Mouse (Mus musculus) lung, postnatal 4 days (tissue): ENCODE measurements around the gene Arhgef2.

ENCODE experiments used
- DNase-seq, 2 experiments: peaks; one replicate each; pipeline ENCODE4 v3.0.0; 2021

The Arhgef2 gene

GRCm38 (mm10) chr3:88646426-88646995 is 40.7 kb downstream of the Arhgef2 start:
- no peak for DNase-seq

DNA sequence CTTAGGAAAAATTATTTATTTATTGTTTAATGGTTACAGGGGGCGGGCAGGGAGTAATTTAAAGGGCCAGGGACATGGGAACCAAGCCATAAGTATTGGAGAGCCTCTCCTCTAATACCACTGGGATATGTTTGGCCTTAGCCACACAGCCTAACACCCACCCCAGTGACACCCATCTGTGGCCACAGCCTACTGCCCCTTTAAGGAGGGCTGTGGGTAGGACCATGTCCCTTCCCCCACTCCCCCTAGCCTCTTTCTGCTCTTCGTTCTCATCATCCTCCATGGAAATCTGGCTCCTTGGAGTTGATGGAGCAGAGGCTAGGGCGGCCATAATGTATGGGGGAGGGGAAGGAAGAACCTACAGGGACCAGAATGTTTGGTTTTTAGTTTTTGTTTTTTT is 41.3 kb downstream of the Arhgef2 start:
- DNase-seq: no peak

- no peak for DNase-seq
These were observed 42.1 kb downstream of the Arhgef2 start for GRCm38 (mm10) chr3:88647779-88648413.

DNA sequence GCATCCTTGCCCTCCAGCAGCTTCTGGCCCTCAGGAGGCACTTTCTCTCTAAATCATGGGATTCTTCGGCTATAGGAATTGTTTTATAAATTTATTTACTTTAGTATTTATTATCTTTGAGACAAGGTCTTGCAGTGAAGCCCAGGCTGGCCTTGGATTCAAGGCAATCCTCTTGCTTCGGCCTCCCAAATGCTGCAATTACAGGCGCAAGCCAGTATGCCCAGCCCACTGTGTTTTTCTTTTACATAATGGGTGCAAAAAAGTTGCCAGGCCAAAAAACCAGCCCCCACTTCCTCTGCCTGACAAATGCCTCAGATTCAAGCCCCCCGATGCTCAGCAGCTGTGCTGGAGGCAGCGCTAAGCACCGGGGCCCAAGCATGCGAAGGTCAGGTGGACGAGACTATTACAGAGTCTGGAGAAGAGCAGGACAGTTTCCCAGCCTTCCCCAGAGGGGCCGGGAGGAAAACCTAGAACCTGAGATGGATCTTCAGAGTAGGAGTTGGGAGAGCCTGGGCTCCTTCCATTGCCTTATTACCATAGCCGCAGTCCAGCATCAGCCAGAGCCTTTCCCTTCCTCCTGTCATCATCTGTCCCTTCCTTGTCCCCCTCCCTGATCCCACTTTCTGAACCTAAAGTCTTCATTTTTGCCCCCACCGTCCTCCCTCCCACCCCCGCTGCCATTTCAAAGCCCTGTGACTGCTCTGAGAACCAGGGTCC is 42.8 kb downstream of the Arhgef2 start:
- no peak for DNase-seq

DNA sequence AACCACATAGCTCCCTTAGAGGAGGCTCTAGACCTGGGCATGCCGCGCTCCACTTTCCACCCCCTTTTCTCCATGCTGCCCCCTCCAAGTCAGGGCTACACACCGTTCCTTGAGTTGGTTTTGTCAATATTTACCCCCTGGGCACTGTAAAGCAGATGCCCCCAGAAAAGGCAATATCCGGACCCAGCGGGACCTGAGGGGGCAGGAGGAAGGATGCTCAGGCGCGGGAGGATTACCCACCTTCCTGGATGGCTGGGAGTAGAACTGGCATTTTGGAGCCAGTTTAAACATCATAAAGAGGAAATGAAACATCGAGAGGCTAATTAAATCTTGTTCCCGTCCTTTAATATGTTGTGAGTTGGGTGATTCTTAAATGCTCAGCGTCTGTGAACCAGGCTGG is 43.4 kb downstream of the Arhgef2 start:
- no peak for DNase-seq

GRCm38 (mm10) chr3:88649967-88650366 is 44.2 kb downstream of the Arhgef2 start:
- DNase-seq: no peak

DNA sequence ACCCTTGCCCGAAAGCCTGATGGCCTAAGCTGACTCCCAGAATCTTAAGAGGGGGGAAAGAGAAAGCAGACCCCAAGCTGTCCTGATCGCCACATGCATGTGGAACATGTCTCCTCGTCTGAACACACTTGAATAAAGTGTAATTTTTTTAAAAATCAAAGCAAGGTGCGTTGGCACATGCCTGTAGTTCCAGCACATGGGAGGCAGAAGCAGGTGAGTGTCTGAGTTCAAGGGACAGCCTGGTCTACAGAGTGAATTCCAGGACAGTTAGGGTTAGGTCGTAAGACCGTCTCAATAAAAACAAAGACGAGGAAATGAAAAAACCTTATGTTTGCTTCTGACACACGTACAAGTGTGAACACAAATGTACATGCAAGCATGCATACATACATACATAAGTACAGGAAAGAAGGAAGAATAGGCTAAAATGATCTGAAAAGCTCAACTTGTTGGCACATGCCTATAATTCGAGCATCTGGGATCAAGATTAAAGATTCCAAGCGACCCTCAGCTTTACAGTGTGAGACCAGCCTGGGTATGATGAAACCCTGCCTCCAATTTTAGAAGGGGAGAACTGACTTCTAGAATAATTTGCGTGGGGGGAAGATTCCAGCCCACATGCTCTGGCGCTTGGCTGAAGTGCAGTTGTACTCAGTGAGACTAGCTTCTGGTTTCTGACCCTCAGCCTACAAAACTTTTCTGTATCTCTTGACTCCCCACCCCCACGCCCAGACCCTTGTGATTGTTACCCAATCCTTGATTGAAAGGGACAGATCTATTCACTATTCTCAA is 45.1 kb downstream of the Arhgef2 start:
- DNase-seq: no peak

DNA sequence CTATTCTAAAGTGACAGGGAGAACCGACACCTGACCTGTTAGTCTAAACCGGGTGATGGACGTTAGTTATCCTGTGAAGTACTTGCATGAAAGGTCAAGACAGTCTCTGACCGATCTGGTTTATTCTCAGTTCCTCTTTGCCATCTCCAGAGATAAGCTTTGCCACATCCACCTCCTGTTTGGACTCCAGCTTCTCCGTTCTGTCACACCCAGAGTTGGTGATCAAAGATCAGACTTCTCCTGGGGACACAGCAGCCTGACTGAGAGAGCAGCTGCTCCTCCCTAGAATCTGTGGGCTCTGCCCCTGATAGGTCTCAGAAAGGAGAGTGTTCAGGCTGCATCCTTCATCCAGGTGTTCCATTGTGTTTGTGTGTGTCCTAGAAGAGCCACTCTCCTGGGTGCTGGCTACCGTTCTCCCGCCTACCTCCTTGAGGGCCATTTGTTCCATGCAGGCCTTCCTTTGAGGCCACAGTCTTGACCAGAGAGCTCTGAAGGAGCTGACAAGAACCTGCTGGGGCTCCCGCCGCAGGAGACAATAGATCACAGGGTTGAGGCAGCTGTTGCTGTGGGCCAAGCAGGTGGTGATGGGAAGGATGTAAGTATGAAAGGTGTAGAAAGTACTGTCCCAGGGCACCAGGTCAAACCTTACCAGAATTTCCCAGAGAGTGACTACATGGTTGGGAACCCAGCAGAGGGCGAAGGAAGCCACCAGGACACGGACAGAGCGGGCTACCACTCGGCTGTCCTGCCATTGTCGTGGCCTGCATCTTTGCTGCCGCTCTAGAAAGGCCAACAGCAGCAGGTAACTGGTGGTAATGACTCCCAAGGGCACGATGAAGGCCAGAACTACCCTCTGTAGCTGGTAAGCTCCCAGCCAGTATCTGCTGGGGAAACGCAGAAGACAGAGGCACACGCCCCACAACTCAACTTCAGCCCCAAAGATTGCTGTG is 46.2 kb downstream of the Arhgef2 start:
- DNase-seq: no peak

GRCm38 (mm10) chr3:88652846-88653515 is 47.2 kb downstream of the Arhgef2 start, which contains the start of gene Rxfp4:
TSS of gene Rxfp4 (minus strand) at chr3:88653142.
- peak; percentile 56 to 79 for DNase-seq

GRCm38 (mm10) chr3:88653516-88654370 is 48.0 kb downstream of the Arhgef2 start:
- DNase-seq: no peak

DNA sequence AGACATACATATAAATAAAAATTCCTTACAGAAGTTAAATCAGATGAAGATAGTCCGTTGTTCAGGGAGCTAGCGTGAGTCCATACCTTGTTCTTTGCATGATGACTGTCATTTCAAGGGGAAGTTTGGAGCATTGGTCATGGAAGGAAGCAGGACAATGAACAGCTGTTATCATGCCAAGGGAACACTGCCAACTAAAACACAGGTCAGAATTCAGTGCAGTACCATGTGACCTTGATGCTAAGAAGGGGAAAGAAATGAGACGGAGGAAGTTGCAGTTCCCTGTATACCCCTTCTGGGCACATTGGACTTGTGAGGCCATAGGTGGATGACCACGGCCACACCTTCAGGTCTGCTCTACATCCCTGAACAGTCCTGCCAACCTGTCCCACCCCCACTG is 48.9 kb downstream of the Arhgef2 start:
- DNase-seq: no peak

DNA sequence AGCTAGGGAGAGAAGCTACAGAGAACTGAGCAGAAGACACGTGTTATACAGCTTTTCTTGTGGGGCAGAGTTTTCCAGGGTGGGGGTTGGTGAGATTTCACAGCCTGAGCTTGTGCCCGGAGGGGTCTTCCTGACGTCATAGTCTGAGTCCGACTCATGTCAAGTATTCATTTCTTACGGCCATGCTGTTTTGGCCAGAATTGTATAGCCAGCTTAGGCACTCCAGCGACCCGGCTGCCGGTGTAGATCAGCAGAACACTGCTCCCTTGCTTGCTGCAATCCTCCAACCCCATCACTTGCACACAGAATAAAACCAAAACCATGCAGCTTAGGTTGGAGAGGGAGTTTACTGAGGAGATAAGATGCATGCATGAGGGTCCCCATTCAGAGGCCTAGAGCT is 49.9 kb downstream of the Arhgef2 start:
- DNase-seq: no peak

- no peak for DNase-seq
These were observed 52.8 kb downstream of the Arhgef2 start for GRCm38 (mm10) chr3:88658441-88659127.

GRCm38 (mm10) chr3:88659798-88660197 is 54.0 kb downstream of the Arhgef2 start:
- DNase-seq: peak in 1 of 2 experiments; percentile 19

DNA sequence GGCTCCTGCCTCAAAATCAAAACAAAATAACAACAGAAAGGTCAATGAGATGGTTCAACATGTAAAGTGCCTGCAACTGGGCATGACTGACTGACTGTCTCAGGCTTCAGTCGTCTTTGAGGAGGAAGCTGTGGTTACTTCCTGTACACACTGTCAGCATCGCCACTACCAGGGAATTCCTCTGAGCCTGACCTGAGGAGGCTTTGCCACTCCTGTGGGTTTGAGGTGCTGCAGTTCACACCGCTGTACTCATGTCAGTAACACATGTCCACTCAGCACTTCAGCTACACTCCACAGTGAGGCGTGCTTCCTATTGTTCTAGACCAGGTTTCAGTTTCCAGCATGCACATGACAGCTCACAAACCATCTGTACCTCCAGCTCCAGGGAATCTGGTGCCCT is 58.3 kb downstream of the Arhgef2 start:
- DNase-seq: no peak

DNA sequence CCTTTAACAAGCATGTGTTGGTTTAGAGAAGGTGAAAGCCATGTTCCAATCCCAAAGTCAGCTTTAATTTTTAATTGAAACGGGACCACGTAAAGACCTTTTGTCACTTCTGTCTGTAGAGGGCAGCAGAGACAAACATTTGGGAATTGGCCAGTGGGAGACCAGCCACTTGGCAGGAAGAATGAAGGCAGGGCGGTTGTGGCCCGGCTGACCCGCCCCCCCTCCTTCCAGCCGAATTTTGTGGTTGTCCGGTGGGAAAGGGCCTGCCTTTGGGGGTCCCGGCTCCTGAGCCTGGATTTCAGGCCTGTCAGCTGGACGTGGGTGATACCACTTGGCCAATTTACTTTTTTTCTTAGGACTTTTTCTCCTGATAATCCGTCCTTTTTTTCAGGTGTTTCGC is 71.6 kb downstream of the Arhgef2 start:
- DNase-seq: peak; percentile 73 to 81

GRCm38 (mm10) chr3:88683814-88684213 is 78.0 kb downstream of the Arhgef2 start:
- no peak for DNase-seq

GRCm38 (mm10) chr3:88684236-88684979 is 78.6 kb downstream of the Arhgef2 start:
- DNase-seq: no peak
